Mouse (Mus musculus) stomach, postnatal 0 days (tissue): ENCODE data around the gene Auts2.

ENCODE experiments used
- CTCF ChIP-seq: IDR thresholded peaks from 2 replicates; pipeline ENCODE4 v1.5.1; 2016; ENCODE audit warnings: antibody characterized with exemption, low read depth, mild to moderate bottlenecking, moderate library complexity
- EP300 ChIP-seq: optimal IDR thresholded peaks from 2 replicates; pipeline ENCODE3; 2016; ENCODE audit warnings: antibody characterized with exemption

GRCm38 (mm10) chr5:131427734-131428413 is 1115.3 kb downstream of the Auts2 start:
- peak; percentile 88 for TF ChIP-seq CTCF
- no peak for TF ChIP-seq EP300
